Mouse (Mus musculus) liver, postnatal 0 days (tissue): ENCODE measurements around the gene Ryr3.

Experiments used
- CTCF ChIP-seq: sonication (generic); IDR thresholded peaks from 2 replicates; pipeline ENCODE4 v1.5.1; 2016; ENCODE audit warnings: antibody characterized with exemption, low read depth
- EP300 ChIP-seq: IDR thresholded peaks from 2 replicates; pipeline ENCODE4 v1.6.1; 2016; ENCODE audit warnings: antibody characterized with exemption, low read depth, mild to moderate bottlenecking

DNA sequence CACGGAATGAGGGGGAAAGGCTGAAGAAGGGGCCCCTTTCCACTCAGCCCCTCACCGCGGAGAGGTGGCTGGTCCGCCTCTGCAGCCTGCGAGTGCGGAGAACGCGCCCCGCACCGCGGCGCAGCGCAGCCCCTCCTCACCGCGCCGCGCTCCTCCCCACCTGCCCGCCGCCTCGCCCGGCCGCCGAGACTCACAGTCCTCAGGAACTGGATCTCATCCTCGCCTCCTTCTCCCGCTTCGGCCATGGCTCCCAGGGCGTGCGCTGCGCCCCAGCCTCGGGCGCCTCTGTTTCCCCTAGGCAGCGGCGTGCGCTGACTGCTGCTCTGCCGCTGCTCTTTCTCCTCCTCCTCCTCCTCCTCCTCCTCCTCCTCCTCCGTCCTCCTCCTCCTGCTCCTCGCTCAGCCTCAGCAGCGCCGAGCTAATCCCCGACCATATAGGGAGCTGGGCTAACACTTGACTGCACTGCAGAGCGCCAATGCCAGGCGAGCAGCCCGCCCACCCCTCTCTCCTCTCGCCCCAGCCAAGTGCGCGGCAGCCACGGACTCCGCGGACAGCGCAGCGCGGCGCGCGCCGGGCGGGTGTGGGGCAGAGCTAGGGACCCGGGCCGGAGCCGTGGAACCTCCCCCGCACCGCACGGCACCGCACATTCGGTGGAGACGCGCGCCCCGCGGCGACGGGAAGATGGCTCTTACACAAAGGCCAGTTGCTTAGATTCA is at the start of gene Ryr3:
- TF ChIP-seq CTCF (no peak), EP300 (no peak)
